Mouse (Mus musculus): Measurements from ENCODE around the gene Arpin.

- no peak for TF ChIP-seq CTCF (IDR thresholded peaks at IDR 0.05)
- no peak for TF ChIP-seq EP300 (IDR thresholded peaks at IDR 0.05)
Measured at GRCm38 (mm10) chr7:79928516-79929052, 6.6 kb downstream of the Arpin start.
